Mouse (Mus musculus): ENCODE measurements around the gene Grk2.
"Not testable (repeated sequence)": the region's sequence is repeated elsewhere in the genome, so short reads cannot be mapped to it uniquely, and the experiment has no call there.

The Grk2 gene

DNA sequence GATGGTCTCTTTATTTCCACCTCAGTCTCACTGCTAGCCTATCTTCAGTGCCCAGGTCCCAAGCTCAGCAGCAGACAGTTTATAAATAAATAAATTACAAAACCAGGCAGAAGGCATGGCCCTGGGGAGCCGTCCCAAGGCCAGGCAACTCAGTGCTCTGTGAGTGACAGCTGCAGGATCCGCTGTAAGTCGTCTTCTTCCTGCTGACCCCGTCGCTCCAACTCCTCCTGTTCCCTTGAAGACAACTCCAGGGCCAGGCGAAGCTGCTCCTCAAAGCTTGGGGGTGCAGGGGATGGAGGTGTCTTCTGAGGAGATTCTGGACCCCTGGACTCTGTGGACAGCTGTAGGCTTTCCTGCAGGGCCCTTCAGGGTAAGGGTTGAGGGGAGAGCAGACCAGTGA, 35.8 kb downstream of the Grk2 start:
- no peak for DNase-seq (ENCODE audit: low read depth, low spot score)

DNA sequence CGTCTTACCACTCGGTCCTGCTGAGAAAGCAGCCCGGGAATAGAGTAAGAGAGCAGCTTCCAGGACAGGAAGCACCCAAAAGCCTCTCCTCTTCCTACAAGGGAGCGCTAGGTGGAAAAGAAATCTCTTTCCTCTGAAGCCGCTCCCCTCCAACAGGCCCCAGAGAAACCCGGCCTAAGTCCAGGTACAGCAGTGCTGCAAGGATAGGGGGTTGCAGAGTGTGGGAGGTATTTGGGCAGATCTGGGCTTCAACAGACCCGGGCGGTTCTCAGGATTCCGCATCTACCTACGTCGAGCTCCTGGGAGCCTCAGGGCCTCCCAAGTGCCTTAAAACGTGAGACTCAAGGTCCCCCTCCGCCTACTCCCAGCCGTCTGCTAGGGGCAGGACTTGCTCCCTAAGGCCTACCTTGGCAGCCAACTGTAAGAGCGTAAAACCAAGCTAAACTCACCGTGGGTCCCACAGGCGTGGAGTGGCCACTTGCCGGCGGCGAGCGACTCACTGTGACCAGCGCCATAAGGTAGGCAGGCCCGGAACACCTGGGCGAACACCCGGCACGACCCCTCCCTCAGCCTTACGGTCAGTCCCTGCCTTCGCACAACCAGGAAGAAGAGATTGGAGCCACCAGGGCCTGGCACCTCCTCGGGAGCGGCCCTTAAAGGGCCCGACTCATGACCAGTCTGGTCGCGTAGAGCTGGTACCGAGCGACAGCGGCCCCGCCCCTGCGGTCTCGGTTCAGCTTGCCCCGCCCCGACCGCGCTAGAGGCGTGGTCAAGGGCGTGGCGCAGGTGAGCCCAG, 37.3 kb downstream of the Grk2 start, which contains the start of gene Ssh3:
Ssh3 (minus strand) TSS at position 615 of the 796 bp plus-strand sequence.
- DNase-seq (ENCODE audit: low read depth, low spot score) = peak; percentile 81

- DNase-seq (ENCODE audit: low read depth, low spot score) = no peak
Observed at GRCm38 (mm10) chr19:4265956-4266355, 40.1 kb downstream of the Grk2 start.

DNA sequence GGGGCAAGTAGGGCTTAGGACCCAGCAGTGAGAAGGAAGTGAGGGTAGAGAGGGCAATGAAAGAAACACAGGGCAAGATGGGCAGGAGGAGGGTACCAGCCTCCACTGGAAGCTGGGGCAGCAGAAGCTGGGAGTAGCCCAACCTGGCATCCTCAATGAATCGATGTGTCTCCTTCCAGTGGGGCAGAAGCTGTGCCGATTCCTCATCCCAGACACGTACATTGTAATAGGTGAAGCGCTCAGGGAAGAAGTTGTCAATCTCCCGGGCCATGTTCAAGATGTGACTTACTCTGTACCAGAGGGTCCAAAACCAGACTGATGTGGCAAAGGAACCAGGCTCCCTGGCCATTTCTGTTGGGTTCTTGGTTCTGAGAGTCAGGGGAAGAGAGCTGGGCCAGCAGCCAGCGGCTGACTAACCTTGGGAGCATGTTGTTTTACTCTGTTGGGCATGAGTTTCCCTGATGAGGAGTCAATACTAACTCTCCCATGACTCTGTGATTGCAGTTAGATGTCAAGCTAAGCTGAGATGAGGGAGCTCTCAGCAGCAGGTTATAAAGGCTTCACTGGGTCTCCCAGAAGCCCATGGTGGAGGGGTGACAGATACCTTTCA, 41.7 kb downstream of the Grk2 start:
- no peak for DNase-seq (ENCODE audit: low read depth, low spot score)

DNA sequence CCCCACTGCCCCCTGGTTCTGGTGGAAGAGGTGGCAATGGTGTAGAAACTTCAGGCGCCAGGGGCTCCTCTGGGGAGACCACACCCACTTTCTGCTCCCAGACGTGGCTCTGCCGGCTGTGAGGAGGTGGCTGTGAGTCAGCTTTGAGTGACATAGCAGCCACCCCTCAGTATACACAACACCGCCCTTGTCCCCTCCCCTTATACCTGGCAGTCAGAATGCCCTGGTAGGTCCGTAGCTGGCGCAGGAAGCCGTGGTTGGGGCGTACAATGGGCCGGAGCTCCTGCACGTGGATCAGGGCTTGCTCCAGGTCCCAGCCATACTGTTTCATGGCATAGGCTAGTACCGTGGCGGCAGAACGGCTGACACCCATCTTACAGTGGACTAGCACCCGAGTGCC, 42.3 kb downstream of the Grk2 start:
- DNase-seq (ENCODE audit: low read depth, low spot score) = peak; percentile 22

DNA sequence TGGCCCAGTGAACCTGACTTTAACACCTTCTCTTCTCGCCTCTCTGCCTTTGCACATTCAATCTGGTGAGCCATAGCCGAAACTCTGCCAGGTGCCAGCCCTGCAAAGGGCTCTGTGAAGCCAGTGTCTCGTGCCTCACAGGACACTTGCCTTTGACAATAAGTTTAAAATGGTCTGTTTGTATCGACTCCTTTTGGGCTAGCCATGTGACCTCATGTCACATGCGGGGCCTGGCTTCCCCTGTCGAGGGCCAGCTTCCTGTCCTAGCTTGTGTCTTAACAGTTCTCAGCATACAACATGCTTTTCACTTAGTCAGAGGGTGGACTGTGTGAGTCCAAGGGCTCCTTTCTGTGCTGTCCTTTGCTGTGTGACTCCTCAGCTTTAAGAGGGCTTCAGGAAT, 43.3 kb downstream of the Grk2 start:
- no peak for DNase-seq (ENCODE audit: low read depth, low spot score)

GRCm38 (mm10) chr19:4261038-4261698, 44.9 kb downstream of the Grk2 start:
- DNase-seq (ENCODE audit: low read depth, low spot score) = peak; percentile 76

DNA sequence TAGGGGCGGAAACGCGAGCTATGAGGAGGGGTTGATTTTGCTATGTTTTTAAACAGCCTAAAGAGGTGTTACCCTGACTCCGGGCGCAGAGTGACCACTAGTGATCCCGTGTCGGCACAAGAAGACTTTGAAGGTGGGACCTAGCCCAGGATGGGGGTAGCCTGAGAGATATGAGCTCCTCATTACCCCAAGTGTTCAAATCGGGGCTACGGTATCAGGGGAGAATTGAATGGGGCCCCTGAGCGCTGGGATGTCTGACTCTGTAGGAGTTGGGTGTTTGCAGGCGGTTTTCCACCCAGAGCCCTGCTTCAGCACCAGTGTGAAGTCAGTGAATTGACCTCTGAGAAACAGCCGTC, 48.1 kb downstream of the Grk2 start:
- no peak for DNase-seq (ENCODE audit: low read depth, low spot score)

GRCm38 (mm10) chr19:4257216-4257896, 48.7 kb downstream of the Grk2 start:
- DNase-seq (ENCODE audit: low read depth, low spot score) = peak; percentile 95

DNA sequence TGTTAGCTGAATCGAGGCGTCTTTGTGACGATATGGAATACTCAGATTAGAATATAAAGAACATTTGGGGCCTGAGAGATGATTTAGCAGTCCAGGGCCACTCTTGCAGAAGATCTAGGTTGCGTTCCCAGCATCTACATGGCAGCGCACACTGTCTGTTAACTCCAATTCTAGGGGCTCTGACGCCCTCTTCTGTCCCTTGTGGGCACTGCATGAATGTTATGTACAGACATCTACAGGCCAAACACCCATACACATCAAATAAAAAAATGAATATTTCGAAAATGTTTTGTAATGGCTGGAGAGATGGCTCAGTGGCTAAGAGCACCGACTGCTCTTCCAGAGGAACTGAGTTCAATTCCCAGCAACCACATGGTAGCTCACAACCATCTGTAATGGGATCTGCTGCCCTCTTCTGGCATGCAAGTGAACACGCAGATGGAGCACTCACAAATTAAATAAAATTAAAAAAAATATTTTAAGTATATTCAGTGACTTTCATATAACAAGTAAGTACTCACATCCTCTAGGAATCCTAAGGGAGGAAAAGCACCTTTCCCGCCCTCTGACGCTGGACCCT, 50.3 kb downstream of the Grk2 start:
- peak; percentile 54 for DNase-seq (ENCODE audit: low read depth, low spot score)

GRCm38 (mm10) chr19:4254230-4254629, 51.8 kb downstream of the Grk2 start:
- no peak for DNase-seq (ENCODE audit: low read depth, low spot score)

DNA sequence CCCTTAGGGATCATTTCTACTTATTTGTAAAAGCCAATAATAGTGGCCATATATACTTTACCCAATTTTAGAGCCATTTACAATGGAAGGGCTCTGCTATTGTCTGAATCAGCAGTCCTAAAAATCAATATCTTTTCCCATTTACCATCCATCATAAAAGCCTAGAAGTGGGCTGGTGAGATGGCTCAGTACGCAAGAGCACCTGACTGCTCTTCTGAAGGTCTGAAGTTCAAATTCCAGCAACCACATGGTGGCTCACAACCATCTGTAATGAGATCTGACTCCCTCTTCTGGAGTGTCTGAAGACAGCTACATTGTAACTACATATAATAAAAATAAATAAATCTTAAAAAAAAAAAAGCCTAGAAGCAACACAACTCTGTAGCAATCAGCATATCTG, 57.3 kb downstream of the Grk2 start:
- not testable (repeated sequence) for DNase-seq (ENCODE audit: low read depth, low spot score)

- DNase-seq (ENCODE audit: low read depth, low spot score) = peak; percentile 60
Observed at GRCm38 (mm10) chr19:4247010-4247409, 59.0 kb downstream of the Grk2 start.

DNA sequence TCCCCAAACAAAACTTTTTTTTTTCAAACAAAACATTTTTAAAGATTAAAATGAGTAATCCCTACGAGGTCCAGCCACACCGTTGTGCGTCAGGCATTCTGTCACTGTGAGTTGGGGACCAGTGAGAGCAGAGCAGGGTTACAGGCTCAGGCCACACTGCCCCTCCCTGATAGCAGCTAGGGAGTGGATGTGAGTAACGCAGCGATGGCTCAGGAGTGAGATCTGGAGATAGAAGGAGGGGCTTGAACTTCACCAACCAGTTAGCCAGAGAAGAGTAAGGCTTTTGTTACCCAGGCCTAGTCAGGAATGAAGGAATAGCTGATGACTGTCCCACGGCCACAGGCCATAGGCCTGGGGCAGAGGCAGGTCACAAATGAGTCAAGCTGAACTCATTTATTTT, 61.2 kb downstream of the Grk2 start:
- DNase-seq (ENCODE audit: low read depth, low spot score) = no peak

DNA sequence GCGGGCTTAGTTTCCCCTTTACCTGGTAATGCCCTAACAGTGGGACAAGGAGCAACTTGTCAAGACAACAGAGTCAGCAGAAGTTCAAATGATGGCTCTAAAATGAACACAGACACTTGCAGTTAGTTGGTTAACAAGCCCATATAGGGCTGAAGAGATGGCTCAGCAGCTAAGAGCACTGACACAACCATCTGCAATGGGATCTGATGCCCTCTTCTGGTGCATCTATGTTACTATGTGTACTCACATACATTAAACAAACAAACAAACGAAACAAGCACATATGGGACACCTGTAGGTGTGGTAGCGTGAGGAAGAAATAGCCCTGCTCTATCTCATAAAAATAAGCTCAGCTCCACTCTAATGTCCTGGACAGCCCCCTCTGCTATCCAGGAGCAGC, 63.6 kb downstream of the Grk2 start:
- DNase-seq (ENCODE audit: low read depth, low spot score) = peak; percentile 55

DNA sequence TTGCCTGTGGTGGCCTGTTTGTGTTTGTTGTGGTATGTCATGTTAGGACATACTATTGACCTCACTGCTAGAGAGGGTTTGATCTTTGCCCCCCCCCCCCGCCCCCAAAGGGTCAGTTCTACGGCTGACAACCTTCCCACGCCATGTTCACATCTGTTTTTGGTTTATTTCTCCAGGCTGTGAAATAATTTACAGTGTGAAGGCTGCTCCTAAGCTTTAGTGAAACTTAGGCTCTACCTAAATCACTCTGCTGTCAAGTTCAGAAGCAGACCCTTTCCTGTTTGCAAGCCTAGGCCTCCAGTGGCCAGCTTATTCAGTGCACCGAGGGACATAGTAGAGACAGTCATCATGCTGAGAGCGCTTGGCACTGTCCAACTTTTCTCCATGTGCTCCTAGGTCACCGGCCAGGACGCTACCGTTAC, 65.8 kb downstream of the Grk2 start:
- no peak for DNase-seq (ENCODE audit: low read depth, low spot score)
